Mouse (Mus musculus): ENCODE measurements around the gene Wnt10b.

GRCm38 (mm10) chr15:98762670-98763529 is 15.1 kb downstream of the Wnt10b start, which contains the start of gene Arf3:
- TF ChIP-seq MYOD1 (IDR thresholded peaks at IDR 0.05; ENCODE audit: control insufficient read depth, insufficient read length, low read depth) (no peak), CTCF (IDR thresholded peaks at IDR 0.05; ENCODE audit: control insufficient read depth, insufficient read depth, insufficient read length) (no peak), MAX (IDR thresholded peaks at IDR 0.05) (peak; percentile 46), CEBPB (IDR thresholded peaks at IDR 0.05; ENCODE audit: low read depth) (no peak), USF1 (IDR thresholded peaks at IDR 0.05; ENCODE audit: low read depth) (no peak)
